Comparison of ENCODE assay signal across 8 mouse cellular contexts in genomic region chr14:52810275-52811127, GRCm38 (mm10).
DNase-seq lines count a peak whose midpoint lies in the region; ATAC-seq lines count a peak whose summit lies in the region.
"Not testable (repeated sequence)": the region's sequence is repeated elsewhere in the genome, so short reads cannot be mapped to it uniquely, and the experiment has no call there.

No protein-coding gene starts in this region.

- H3K27ac ChIP-seq in forebrain, embryonic 13.5 days, result not testable (repeated sequence)

- H3K36me3 ChIP-seq in forebrain, embryonic 13.5 days (ENCODE audit: poor library complexity, severe bottlenecking), result not testable (repeated sequence)

- H3K4me3 ChIP-seq in forebrain, embryonic 13.5 days, result not testable (repeated sequence)

- ATAC-seq in forebrain, embryonic 13.5 days, result peak; percentile 65; the same call in 1 of the 2 replicates
- peak; percentile 94 for ATAC-seq in megakaryocyte progenitor cell, adult 5-6 weeks (replicated peaks; ENCODE audit: poor library complexity)

- DNase-seq in adrenal gland, postnatal 10 days, result peak; percentile 74
- DNase-seq in heart, adult 8-10 months (ENCODE audit: low spot score), result peak; percentile 12
- DNase-seq in kidney, adult 8-10 months, result peak; percentile 2 to 58
- peak; percentile 35 to 59 for DNase-seq in left cerebral cortex, adult 18-20 months (ENCODE audit: low spot score in 2 of 2)
- peak; percentile 69 for DNase-seq in right cerebral cortex, postnatal 14 days
- DNase-seq in thymus, postnatal 36 days, result peak; percentile 71 to 73

- not testable (repeated sequence) for H3K9me3 ChIP-seq in forebrain, embryonic 13.5 days (replicated peaks)

- H3K27me3 ChIP-seq in forebrain, embryonic 13.5 days, result not testable (repeated sequence)

- H3K9ac ChIP-seq in forebrain, embryonic 13.5 days, result not testable (repeated sequence)

- not testable (repeated sequence) for H3K4me2 ChIP-seq in forebrain, embryonic 13.5 days

- not testable (repeated sequence) for H3K4me1 ChIP-seq in forebrain, embryonic 13.5 days

- WGBS in forebrain, embryonic 13.5 days, result 72% methylated on average over 8 of the region's 8 CpGs

Comparison
In these comparisons a context has a peak if more than half of its experiments do, and no peak if none do; other contexts are left out.
1. DNase-seq: peak in every context shown above with its lines; median percentile 74 in adrenal gland, postnatal 10 days; 72 in thymus, postnatal 36 days; 69 in right cerebral cortex, postnatal 14 days; 47 in left cerebral cortex, adult 18-20 months; 30 in kidney, adult 8-10 months; 12 in heart, adult 8-10 months.